Mouse (Mus musculus) C2C12 (cell line): ENCODE results near the gene Cd209e.

Experiments used
- CEBPB ChIP-seq: IDR thresholded peaks from one replicate; pipeline ENCODE4 v1.6.1; 2011; ENCODE audit warnings: low read depth, mild to moderate bottlenecking, control low read depth, moderate library complexity
- CTCF ChIP-seq: IDR thresholded peaks from one replicate; pipeline ENCODE4 v1.5.1; 2011; ENCODE audit not compliant: control insufficient read depth, insufficient read depth, insufficient read length
- MAX ChIP-seq: IDR thresholded peaks from one replicate; pipeline ENCODE4 v1.6.1; 2011; ENCODE audit warnings: mild to moderate bottlenecking, control low read depth
- MYOD1 ChIP-seq: IDR thresholded peaks from one replicate; pipeline ENCODE4 v1.6.1; 2011; ENCODE audit warnings: low read depth; ENCODE audit not compliant: control insufficient read depth, insufficient read length
- USF1 ChIP-seq: IDR thresholded peaks from one replicate; pipeline ENCODE4 v1.6.1; 2011; ENCODE audit warnings: low read depth, mild to moderate bottlenecking, control low read depth, moderate library complexity

GRCm38 (mm10) chr8:3878455-3878854 lies 24.3 kb upstream of the Cd209e start, which contains the start of gene Cd209d:
- TF ChIP-seq CTCF = no peak
- TF ChIP-seq MYOD1 = no peak
- TF ChIP-seq CEBPB = no peak
- no peak for TF ChIP-seq USF1
- TF ChIP-seq MAX = no peak
